Mouse (Mus musculus) heart, embryonic 13.5 days (tissue): Measurements from ENCODE around the gene Lyst. TPM values are rescaled to one million over a fixed set of nuclear protein-coding genes. Genes with fewer than 3 reads are reported as not detected.
"Not testable (repeated sequence)": the region's sequence is repeated elsewhere in the genome, so short reads cannot be mapped to it uniquely, and the experiment has no call there.

ENCODE experiments used
- ATAC-seq: fragments of 200-750 bp; cut with Nextera tagmentation; 2 replicates; pipeline ENCODE4 v1.8.0; 2017; ENCODE audit warnings: moderate TSS enrichment; ENCODE audit not compliant: insufficient number of reproducible peaks, low FRiP score, low TSS enrichment; ENCODE audit errors: extremely low read depth
- H3K27ac ChIP-seq: fragments of 300-500 bp; sonication (generic); replicated peaks from 2 replicates; pipeline ENCODE4 v1.5.1; 2015; ENCODE audit warnings: moderate library complexity, mild to moderate bottlenecking, inconsistent platforms
- H3K27me3 ChIP-seq: fragments of 300-500 bp; sonication (generic); replicated peaks from 2 replicates; pipeline ENCODE4 v1.6.1; 2015; ENCODE audit warnings: mild to moderate bottlenecking, inconsistent platforms
- H3K36me3 ChIP-seq: fragments of 300-500 bp; sonication (generic); 2 replicates; pipeline ENCODE4 v1.6.1; 2015; ENCODE audit warnings: mild to moderate bottlenecking, inconsistent platforms
- H3K4me1 ChIP-seq: fragments of 300-500 bp; sonication (generic); 2 replicates; pipeline ENCODE4 v1.6.1; 2015; ENCODE audit warnings: inconsistent platforms
- H3K4me2 ChIP-seq: fragments of 300-500 bp; sonication (generic); 2 replicates; pipeline ENCODE4 v1.6.1; 2015; ENCODE audit warnings: inconsistent platforms, mild to moderate bottlenecking, moderate library complexity
- H3K4me3 ChIP-seq: fragments of 300-500 bp; sonication (generic); 2 replicates; pipeline ENCODE4 v1.5.1; 2015; ENCODE audit warnings: moderate library complexity, mild to moderate bottlenecking, inconsistent platforms
- H3K9ac ChIP-seq: fragments of 300-500 bp; sonication (generic); 2 replicates; pipeline ENCODE4 v1.6.1; 2015; ENCODE audit warnings: inconsistent platforms, mild to moderate bottlenecking, moderate library complexity
- H3K9me3 ChIP-seq: fragments of 300-500 bp; sonication (generic); 2 replicates; pipeline ENCODE4 v1.6.1; 2016; ENCODE audit warnings: inconsistent platforms
- WGBS: fragments of 180-500 bp; shearing (Covaris S2); methylation state at CpG from one replicate; pipeline ENCODE4 v1.1.7; 2015; ENCODE audit warnings: mixed read lengths; 5-methylcytosine and 5-hydroxymethylcytosine counted together
- polyA plus RNA-seq: library from polyadenylated mRNA; unstranded; fragments of >200 nt; fragmentation: Nextera tagmentation; extraction: Ambion mirVana; gene quantifications from 2 replicates; pipeline ENCODE4 v1.2.1, GENCODE M21; 2015

Lyst gene
- polyA plus RNA-seq, 1 experiment from 2014 or later = 2.6 TPM

GRCm38 (mm10) chr13:13784420-13784936 is 194.3 kb downstream of the Lyst start:
- H3K4me3 ChIP-seq = peak overlapping the region; percentile 61
- H3K27ac ChIP-seq = no peak overlapping the region
- H3K9ac ChIP-seq = peak overlapping the region; percentile 60
- no peaks in the 10 kb centered on the region for H3K9me3 ChIP-seq
- peak overlapping the region; percentile 98 for H3K4me2 ChIP-seq
- H3K27me3 ChIP-seq = peaks cover 71% of the 10 kb centered on the region
- no peak for ATAC-seq
- H3K4me1 ChIP-seq = peaks cover 23% of the 10 kb centered on the region
- H3K36me3 ChIP-seq = no peaks in the 10 kb centered on the region
- under 1% methylated on average over 58 of the region's 59 CpGs for WGBS

GRCm38 (mm10) chr13:13784981-13785783 is 195.0 kb downstream of the Lyst start:
- Histone ChIP-seq H3K27ac (no peak overlapping the region), H3K27me3 (peaks cover 71% of the 10 kb centered on the region), H3K4me3 (peak overlapping the region; percentile 61), H3K4me1 (peaks cover 23% of the 10 kb centered on the region), H3K9ac (no peak overlapping the region), H3K4me2 (peak overlapping the region; percentile 98), H3K36me3 (no peaks in the 10 kb centered on the region), H3K9me3 (no peaks in the 10 kb centered on the region)
- WGBS = under 1% methylated on average over 30 of the region's 30 CpGs
- ATAC-seq = no peak

GRCm38 (mm10) chr13:13786971-13787370 is 196.8 kb downstream of the Lyst start:
- no peaks in the 10 kb centered on the region for H3K9me3 ChIP-seq
- WGBS = 71% methylated on average over 6 of the region's 6 CpGs
- H3K27me3 ChIP-seq = peaks cover 61% of the 10 kb centered on the region
- ATAC-seq = no peak
- H3K9ac ChIP-seq = no peak overlapping the region
- H3K4me3 ChIP-seq = no peak overlapping the region
- H3K4me2 ChIP-seq = no peak overlapping the region
- H3K36me3 ChIP-seq = no peaks in the 10 kb centered on the region
- no peak overlapping the region for H3K27ac ChIP-seq
- peaks cover 23% of the 10 kb centered on the region for H3K4me1 ChIP-seq

GRCm38 (mm10) chr13:13788070-13788469 is 197.9 kb downstream of the Lyst start:
- H3K36me3 ChIP-seq = no peaks in the 10 kb centered on the region
- peaks cover 23% of the 10 kb centered on the region for H3K4me1 ChIP-seq
- no peak overlapping the region for H3K9ac ChIP-seq
- no peak for ATAC-seq
- 82% methylated on average over 4 of the region's 4 CpGs for WGBS
- H3K4me2 ChIP-seq = no peak overlapping the region
- no peak overlapping the region for H3K4me3 ChIP-seq
- H3K27ac ChIP-seq = no peak overlapping the region
- H3K27me3 ChIP-seq = peaks cover 51% of the 10 kb centered on the region
- H3K9me3 ChIP-seq = no peaks in the 10 kb centered on the region

GRCm38 (mm10) chr13:13791981-13792380 is 201.8 kb downstream of the Lyst start:
- ATAC-seq = no peak
- Histone ChIP-seq H3K9me3 (no peaks in the 10 kb centered on the region), H3K36me3 (no peaks in the 10 kb centered on the region), H3K4me2 (no peak overlapping the region), H3K27ac (no peak overlapping the region), H3K4me1 (no peaks in the 10 kb centered on the region), H3K9ac (no peak overlapping the region), H3K4me3 (no peak overlapping the region), H3K27me3 (peaks cover 13% of the 10 kb centered on the region)
- WGBS = 77% methylated on average over 3 of the region's 3 CpGs

- H3K4me2 ChIP-seq = no peak overlapping the region
- H3K9me3 ChIP-seq = no peaks in the 10 kb centered on the region
- no peaks in the 10 kb centered on the region for H3K4me1 ChIP-seq
- H3K4me3 ChIP-seq = no peak overlapping the region
- whole genome bisulfite sequencing = 25% methylated on average over 5 of the region's 5 CpGs
- H3K36me3 ChIP-seq = no peaks in the 10 kb centered on the region
- no peak overlapping the region for H3K9ac ChIP-seq
- H3K27ac ChIP-seq = no peak overlapping the region
- H3K27me3 ChIP-seq = no peaks in the 10 kb centered on the region
- ATAC-seq = no peak
Measured at GRCm38 (mm10) chr13:13795166-13795832, 205.1 kb downstream of the Lyst start.

GRCm38 (mm10) chr13:13796082-13796481 is 205.9 kb downstream of the Lyst start:
- Histone ChIP-seq H3K4me3 (no peak overlapping the region), H3K27me3 (no peaks in the 10 kb centered on the region), H3K27ac (no peak overlapping the region), H3K4me2 (no peak overlapping the region), H3K4me1 (no peaks in the 10 kb centered on the region), H3K9ac (no peak overlapping the region), H3K36me3 (no peaks in the 10 kb centered on the region), H3K9me3 (no peaks in the 10 kb centered on the region)
- ATAC-seq = no peak
- 85% methylated on average over 1 of the region's 1 CpGs for WGBS

- H3K9ac ChIP-seq, ATAC-seq, H3K9me3 ChIP-seq, H3K4me2 ChIP-seq, H3K27ac ChIP-seq, H3K4me1 ChIP-seq, H3K4me3 ChIP-seq, H3K27me3 ChIP-seq, H3K36me3 ChIP-seq: not testable (repeated sequence)
- 86% methylated on average over 12 of the region's 12 CpGs for WGBS
Measured at GRCm38 (mm10) chr13:13797816-13798215, 207.6 kb downstream of the Lyst start.

GRCm38 (mm10) chr13:13798775-13799174 is 208.6 kb downstream of the Lyst start:
- no peak for ATAC-seq
- H3K27ac ChIP-seq = no peak overlapping the region
- 68% methylated on average over 8 of the region's 8 CpGs for WGBS
- H3K9ac ChIP-seq = no peak overlapping the region
- H3K9me3 ChIP-seq = no peaks in the 10 kb centered on the region
- no peaks in the 10 kb centered on the region for H3K36me3 ChIP-seq
- H3K27me3 ChIP-seq = no peaks in the 10 kb centered on the region
- no peak overlapping the region for H3K4me3 ChIP-seq
- no peaks in the 10 kb centered on the region for H3K4me1 ChIP-seq
- H3K4me2 ChIP-seq = no peak overlapping the region

- Histone ChIP-seq H3K4me1 (no peaks in the 10 kb centered on the region), H3K9me3 (no peaks in the 10 kb centered on the region), H3K27me3 (no peaks in the 10 kb centered on the region), H3K27ac (no peak overlapping the region), H3K4me2 (no peak overlapping the region), H3K36me3 (no peaks in the 10 kb centered on the region), H3K4me3 (no peak overlapping the region), H3K9ac (no peak overlapping the region)
- WGBS = 40% methylated on average over 11 of the region's 11 CpGs
- ATAC-seq = no peak
Measured at GRCm38 (mm10) chr13:13808337-13809132, 218.3 kb downstream of the Lyst start.

GRCm38 (mm10) chr13:13810885-13811284 is 220.7 kb downstream of the Lyst start:
- no peak overlapping the region for H3K9ac ChIP-seq
- H3K27ac ChIP-seq = no peak overlapping the region
- no peaks in the 10 kb centered on the region for H3K9me3 ChIP-seq
- H3K4me3 ChIP-seq = no peak overlapping the region
- H3K4me2 ChIP-seq = no peak overlapping the region
- 74% methylated on average over 7 of the region's 7 CpGs for WGBS
- H3K27me3 ChIP-seq = no peaks in the 10 kb centered on the region
- ATAC-seq = no peak
- H3K4me1 ChIP-seq = no peaks in the 10 kb centered on the region
- H3K36me3 ChIP-seq = no peaks in the 10 kb centered on the region
